ENCODE assay signal across 8 mouse cellular contexts in genomic region chr3:101398071-101398786, GRCm38 (mm10). TPM values are rescaled to one million over a fixed set of nuclear protein-coding genes. Genes with fewer than 3 reads are reported as not detected.
DNase-seq lines count a peak whose midpoint lies in the region; ATAC-seq lines count a peak whose summit lies in the region.

No protein-coding gene starts in this region.

- H3K4me1 ChIP-seq in embryonic facial prominence, embryonic 13.5 days = peaks cover 96% of the 10 kb centered on the region
- peaks cover 69% of the 10 kb centered on the region for H3K4me1 ChIP-seq in midbrain, embryonic 12.5 days

- peak overlapping the region; percentile 95 for H3K27ac ChIP-seq in embryonic facial prominence, embryonic 13.5 days
- H3K27ac ChIP-seq in midbrain, embryonic 12.5 days (replicated peaks) = peak overlapping the region; percentile 40; the same call in 1 of the 2 replicates

- ATAC-seq in embryonic facial prominence, embryonic 13.5 days (ENCODE audit: insufficient number of reproducible peaks, insufficient read depth, low FRiP score, low TSS enrichment, low read depth) = peak; percentile 35; the same call in 1 of the 2 replicates
- no peak for ATAC-seq in midbrain, embryonic 12.5 days (ENCODE audit: low FRiP score, low read depth)

- no peaks in the 10 kb centered on the region for H3K27me3 ChIP-seq in embryonic facial prominence, embryonic 13.5 days
- peaks cover 30% of the 10 kb centered on the region for H3K27me3 ChIP-seq in midbrain, embryonic 12.5 days

- intact Hi-C loops in left cerebral cortex, postnatal 4 days (cut with DNase I) = no loop called here
- intact Hi-C loops in heart, postnatal 10 days (cut with DNase I) = no loop called here

- DNase-seq in left cerebral cortex, postnatal 4 days = peak; percentile 40
- no peak for DNase-seq in left cerebral cortex, adult 18-20 months (ENCODE audit: low spot score in 2 of 2)
- DNase-seq in heart, postnatal 10 days = peak; percentile 56 to 66
- DNase-seq in retina, embryonic 14.5 days (ENCODE audit: low spot score) = no peak
- no peak for DNase-seq in urinary bladder, adult 2 months (ENCODE audit: low spot score)
- DNase-seq in kidney, adult 11 months = no peak

- H3K4me2 ChIP-seq in embryonic facial prominence, embryonic 13.5 days = peak overlapping the region; percentile 52
- no peak overlapping the region for H3K4me2 ChIP-seq in midbrain, embryonic 12.5 days (replicated peaks)

- peak overlapping the region; percentile 58 for H3K9ac ChIP-seq in embryonic facial prominence, embryonic 13.5 days
- no peak overlapping the region for H3K9ac ChIP-seq in midbrain, embryonic 12.5 days (replicated peaks)

- 11% methylated on average over 12 of the region's 12 CpGs for WGBS in embryonic facial prominence, embryonic 13.5 days
- 44% methylated on average over 12 of the region's 12 CpGs for WGBS in midbrain, embryonic 12.5 days

- no peaks in the 10 kb centered on the region for H3K9me3 ChIP-seq in embryonic facial prominence, embryonic 13.5 days
- no peaks in the 10 kb centered on the region for H3K9me3 ChIP-seq in midbrain, embryonic 12.5 days

- peaks cover 4% of the 10 kb centered on the region; the same call in 1 of the 2 replicates for H3K36me3 ChIP-seq in embryonic facial prominence, embryonic 13.5 days
- H3K36me3 ChIP-seq in midbrain, embryonic 12.5 days = no peaks in the 10 kb centered on the region

- 0 out of 2 replicates have a peak overlapping the region, but pooled peaks have one; percentile 10 for H3K4me3 ChIP-seq in embryonic facial prominence, embryonic 13.5 days
- H3K4me3 ChIP-seq in midbrain, embryonic 12.5 days = no peak overlapping the region

RNA-seq across cellular contexts. Expression of gene Igsf3, which starts 21.3 kb away (rescaled TPM):
- total RNA-seq in left cerebral cortex, postnatal 4 days (2021) = 100 to 1,000 TPM in 1 of 2 experiments, 10 to 100 TPM in 1; 96.4 to 101 TPM
- 10 to 100 TPM; 18.0 to 18.5 TPM for total RNA-seq in left cerebral cortex, adult 18-20 months (2021)
- 95.5 and 104 TPM in 2 replicates for polyA plus RNA-seq in embryonic facial prominence, embryonic 13.5 days (2015; fragmentation: Nextera tagmentation; extraction: Ambion mirVana)
- 10 to 100 TPM; 21.6 to 24.9 TPM for total RNA-seq in heart, postnatal 10 days (2021)
- polyA plus RNA-seq in midbrain, embryonic 12.5 days (2016; fragmentation: Nextera tagmentation; extraction: Ambion mirVana) = 46.1 and 53.1 TPM in 2 replicates
- 5.5 and 9.1 TPM in 2 replicates for polyA plus RNA-seq in urinary bladder, adult 2 months (2012; rRNA removed)

Comparison
In these comparisons a context has a peak if more than half of its experiments do, and no peak if none do; other contexts are left out.
1. DNase-seq: peak in left cerebral cortex, postnatal 4 days (single experiment) and heart, postnatal 10 days (2 of 2); none in left cerebral cortex, adult 18-20 months (0 of 2), retina, embryonic 14.5 days (single experiment), urinary bladder, adult 2 months (single experiment) and kidney, adult 11 months (single experiment).